Mouse (Mus musculus): Measurements from ENCODE around the gene Prph2.

Prph2 gene

DNA sequence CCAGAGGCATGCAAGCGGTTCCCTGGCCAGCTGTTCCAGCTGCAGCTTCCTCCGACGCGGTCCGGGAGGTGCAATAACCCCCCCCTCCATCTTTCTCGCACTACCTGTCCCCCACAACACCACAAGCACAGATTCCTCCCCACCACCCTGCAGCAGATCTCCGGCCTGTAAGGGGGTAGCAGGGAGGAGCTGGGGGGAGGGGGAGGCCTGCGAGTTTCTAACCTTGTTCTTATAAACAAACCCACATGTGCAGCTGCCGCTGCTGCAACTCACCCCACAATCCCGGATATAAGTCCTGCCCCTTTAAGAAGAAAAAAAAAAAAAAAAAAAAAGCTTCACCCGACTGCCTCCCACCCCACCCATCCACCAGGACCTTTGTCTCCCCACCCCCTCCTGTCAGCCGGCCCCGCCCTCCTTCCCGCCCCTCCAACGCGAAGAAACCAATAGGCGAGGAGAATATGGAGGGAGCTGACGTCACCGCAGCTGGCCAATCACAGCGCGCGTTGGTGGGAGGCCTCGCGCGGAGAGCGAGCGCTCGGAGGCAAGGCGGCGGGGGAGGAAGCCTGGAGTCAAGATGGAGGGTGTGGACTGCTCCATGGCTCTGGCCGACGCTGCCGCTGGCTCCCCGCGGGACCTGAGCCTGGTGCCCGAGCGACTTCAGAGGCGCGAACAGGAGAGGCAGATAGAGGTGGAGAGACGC is 20.0 kb upstream of the Prph2 start, which contains the start of gene Tbcc:
TSS of gene Tbcc (plus strand) at position 569 of the 700 bp plus-strand sequence.
- in situ Hi-C loops (cut with MboI; ENCODE audit: low sequenced_read_pairs) = no loop called here

- in situ Hi-C loops (cut with MboI; ENCODE audit: low sequenced_read_pairs) = no loop called here
Measured at GRCm38 (mm10) chr17:46890843-46891594, 19.2 kb upstream of the Prph2 start.

- in situ Hi-C loops (cut with MboI; ENCODE audit: low sequenced_read_pairs) = no loop called here
Measured at GRCm38 (mm10) chr17:46895426-46895825, 14.8 kb upstream of the Prph2 start.

DNA sequence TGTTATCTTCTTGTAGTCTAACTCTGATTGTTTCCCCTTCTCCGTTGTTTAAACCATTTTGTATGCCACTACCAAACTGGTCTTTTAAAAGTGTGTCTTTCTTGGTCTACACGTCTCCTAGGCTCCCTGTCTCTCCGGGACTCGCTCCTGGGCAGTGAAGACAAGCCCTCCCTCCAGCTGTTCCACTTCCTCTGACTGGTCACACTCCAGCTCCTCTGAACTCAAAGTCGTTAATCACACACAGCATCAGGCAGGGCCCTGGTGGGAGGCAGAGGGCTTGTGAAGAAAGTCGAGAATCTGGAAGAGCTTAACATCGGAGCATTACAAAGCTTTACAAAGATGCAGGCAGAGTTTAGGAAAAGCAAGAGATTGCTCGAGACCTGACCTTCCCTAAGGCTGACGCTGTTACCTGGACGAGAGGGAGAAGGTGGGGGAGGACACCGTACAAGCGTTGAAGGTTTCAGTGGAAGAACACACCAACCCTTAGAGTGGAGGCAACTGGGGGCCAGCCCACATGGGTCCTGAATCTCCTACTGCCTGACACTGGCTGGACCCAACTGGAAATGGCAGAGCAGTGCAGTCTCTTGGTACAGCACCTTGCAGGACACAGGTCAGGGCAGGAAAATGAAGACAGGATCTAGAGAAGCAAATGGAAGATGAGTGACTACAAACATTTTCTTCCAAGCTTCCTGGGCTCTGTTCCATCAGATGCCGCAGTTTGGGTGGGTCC is 12.9 kb upstream of the Prph2 start:
- in situ Hi-C loops (cut with MboI; ENCODE audit: low sequenced_read_pairs) = no loop called here

DNA sequence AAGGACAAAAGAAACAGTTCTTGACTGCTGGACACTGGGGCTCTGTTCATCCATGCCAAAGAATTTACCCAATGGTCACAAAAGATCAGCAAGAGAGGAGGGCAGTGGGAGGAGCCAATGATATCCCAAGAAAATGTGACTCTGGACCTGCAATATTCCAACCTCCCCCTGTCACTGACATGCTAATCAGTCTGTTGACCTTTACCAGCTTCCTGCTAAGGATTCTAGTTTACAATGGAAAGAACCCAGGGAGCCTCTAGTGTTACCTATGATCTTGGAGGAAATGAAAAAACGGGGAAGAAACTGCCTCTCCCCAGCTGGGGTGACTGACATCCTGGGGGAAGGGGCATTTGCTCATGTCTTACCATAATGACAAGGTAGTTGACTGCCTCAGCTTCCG is 9.3 kb upstream of the Prph2 start:
- in situ Hi-C loops (cut with MboI; ENCODE audit: low sequenced_read_pairs) = no loop called here

DNA sequence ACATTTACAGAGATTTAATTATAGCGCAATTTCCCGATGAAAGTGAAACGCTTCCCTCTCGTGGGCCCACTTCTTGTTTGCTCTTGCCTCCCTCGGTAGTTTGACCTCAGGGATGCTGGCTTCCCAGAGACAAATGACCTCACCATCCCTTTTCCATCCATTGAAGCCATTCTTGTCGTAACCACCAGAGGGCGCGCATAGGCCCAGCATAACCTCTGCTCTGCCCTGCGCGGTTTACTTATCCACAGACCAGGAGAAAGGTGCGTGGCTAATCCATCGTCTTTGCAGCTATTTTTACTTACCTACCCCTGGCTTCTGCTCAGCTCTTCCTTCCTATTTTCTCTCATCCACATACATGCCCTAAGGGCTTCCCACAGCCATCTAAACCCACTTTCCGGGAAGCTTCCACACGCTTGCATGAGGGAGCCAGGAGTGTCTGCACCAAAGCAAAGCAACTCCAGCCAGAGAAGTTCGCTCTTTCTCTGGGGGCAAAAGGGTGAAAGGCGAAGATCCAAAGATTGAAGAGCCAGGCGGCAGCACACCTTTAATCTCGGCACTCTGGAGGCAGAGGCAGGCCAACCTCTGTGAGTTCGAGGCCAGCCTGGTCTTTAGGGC is 6.3 kb upstream of the Prph2 start:
- in situ Hi-C loops (cut with MboI; ENCODE audit: low sequenced_read_pairs) = no loop called here

- in situ Hi-C loops (cut with MboI; ENCODE audit: low sequenced_read_pairs) = no loop called here
Measured at GRCm38 (mm10) chr17:46912331-46912730, 2.1 kb downstream of the Prph2 start.

- in situ Hi-C loops (cut with MboI; ENCODE audit: low sequenced_read_pairs) = no loop called here
Measured at GRCm38 (mm10) chr17:46915129-46915528, 4.9 kb downstream of the Prph2 start.

DNA sequence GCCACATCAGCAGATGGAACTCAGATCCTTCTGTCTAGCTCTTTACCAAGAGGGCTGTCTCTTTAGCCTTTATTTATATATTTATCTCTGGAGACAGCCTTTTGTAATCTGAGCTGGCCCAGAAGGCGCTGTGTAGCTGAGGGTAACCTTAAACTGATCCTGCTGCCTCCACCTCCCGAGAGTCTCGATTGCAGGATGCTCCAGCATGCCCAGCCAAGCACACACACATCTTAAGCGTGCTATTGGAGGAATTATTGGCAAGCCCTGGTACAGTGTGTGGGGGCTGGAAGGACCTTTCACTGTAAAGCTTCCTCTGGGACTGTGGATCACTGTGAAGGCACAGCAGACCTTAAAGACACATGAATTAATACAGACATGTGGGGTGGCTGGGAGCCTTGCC is 8.7 kb downstream of the Prph2 start:
- in situ Hi-C loops (cut with MboI; ENCODE audit: low sequenced_read_pairs) = no loop called here

DNA sequence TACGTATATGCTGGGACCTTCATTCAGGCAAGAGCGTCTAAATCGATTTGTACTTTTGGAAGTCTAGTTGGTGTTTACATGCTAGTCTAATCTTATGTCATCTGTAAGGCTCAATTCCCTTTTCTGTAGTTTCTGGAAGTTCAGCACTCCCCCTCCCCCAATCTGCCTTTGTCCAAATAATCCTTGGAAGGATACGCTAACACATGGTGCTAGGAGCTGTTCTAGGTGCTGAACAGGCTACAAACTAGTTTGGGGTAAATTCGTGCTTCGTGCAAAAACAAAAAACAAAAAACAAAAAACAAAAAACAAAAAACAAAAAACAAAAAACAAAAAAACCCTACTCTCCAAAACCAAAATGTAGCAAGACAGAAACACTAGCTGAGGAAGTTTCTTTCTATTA is 10.6 kb downstream of the Prph2 start:
- in situ Hi-C loops (cut with MboI; ENCODE audit: low sequenced_read_pairs) = no loop called here

DNA sequence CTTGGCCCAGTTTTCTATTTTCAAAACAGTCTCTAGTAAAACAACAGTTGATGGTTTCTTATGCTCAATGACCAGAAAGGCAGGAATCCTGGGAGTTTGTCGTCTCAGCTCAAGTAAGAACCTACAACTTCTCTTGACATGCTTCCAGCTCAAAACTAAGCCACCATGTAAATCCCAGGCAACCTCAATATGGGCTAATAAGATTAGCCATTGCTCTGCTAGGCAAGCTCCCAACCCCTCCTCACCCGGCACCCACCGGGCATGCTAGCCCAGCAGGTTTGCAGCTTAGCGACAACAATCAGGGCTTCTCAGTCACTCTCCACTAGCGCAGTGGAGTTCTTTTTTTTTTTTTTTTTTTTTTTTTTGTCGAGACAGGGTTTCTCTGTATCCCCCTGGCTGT is 15.9 kb downstream of the Prph2 start:
- in situ Hi-C loops (cut with MboI; ENCODE audit: low sequenced_read_pairs) = no loop called here

DNA sequence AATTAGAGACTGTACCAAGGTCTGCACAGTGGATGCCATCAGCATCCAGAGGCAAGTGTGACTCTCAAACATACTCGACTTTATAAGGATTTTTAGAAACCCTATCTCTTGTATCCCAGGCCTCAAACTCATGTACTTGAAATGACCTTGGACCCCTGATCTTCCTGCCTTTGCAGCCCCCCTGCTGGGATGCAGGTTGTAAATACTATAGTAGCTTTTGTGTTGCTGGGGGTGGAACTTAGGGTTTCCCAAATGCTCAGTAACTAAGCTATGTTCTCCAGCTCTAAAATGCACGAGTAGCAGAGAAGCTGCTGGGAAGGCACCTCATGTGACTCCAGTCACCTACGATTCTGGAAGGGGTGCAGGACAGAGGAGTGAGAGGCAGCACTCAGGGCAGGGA is 16.7 kb downstream of the Prph2 start:
- in situ Hi-C loops (cut with MboI; ENCODE audit: low sequenced_read_pairs) = no loop called here

DNA sequence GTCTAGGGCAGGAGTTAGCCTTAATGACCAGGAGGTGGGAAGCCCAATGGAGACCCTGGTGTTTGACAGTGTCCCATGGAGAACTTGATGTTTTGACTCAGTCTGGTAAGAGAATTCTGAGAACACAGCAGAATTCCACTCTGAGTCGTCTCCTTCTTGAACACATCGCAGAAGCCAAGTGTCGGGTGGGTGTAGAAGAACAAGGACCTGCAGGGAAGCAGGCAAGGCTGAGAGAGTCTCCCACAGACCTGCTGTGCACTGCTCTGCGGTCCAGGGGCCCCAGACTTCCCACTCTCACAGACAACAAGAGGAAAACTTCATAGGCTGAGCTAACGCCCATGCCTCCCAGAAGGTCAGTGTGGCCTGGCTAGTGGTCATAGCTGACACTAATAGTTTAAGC is 17.5 kb downstream of the Prph2 start:
- in situ Hi-C loops (cut with MboI; ENCODE audit: low sequenced_read_pairs) = no loop called here

DNA sequence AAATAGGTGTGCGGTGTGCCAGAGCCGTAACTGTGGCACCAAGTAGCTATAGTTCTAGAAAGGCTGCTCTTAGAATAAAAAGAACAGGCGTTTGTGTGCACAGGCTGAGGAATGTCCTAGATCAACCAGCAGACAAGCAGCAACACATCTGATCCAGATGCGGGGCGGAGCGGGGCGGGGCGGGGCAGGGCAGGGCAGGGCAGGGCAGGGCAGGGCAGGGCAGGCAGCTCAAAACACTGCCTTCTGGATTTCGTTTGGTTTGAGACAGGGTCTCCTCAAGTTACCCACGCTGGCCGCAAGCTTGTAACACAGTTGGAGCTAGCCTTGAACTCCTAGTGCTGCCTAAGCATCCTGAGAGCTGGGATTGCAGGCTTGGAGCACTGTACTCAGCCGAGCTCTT is 19.0 kb downstream of the Prph2 start:
- in situ Hi-C loops (cut with MboI; ENCODE audit: low sequenced_read_pairs) = no loop called here

- in situ Hi-C loops (cut with MboI; ENCODE audit: low sequenced_read_pairs) = no loop called here
Measured at GRCm38 (mm10) chr17:46929897-46930296, 19.6 kb downstream of the Prph2 start.

- in situ Hi-C loops (cut with MboI; ENCODE audit: low sequenced_read_pairs) = no loop called here
Measured at GRCm38 (mm10) chr17:46932961-46933360, 22.7 kb downstream of the Prph2 start.

GRCm38 (mm10) chr17:46933557-46934348 is 23.5 kb downstream of the Prph2 start:
- in situ Hi-C loops (cut with MboI; ENCODE audit: low sequenced_read_pairs) = no loop called here

GRCm38 (mm10) chr17:46940461-46940860 is 30.2 kb downstream of the Prph2 start:
- in situ Hi-C loops (cut with MboI; ENCODE audit: low sequenced_read_pairs) = no loop called here

DNA sequence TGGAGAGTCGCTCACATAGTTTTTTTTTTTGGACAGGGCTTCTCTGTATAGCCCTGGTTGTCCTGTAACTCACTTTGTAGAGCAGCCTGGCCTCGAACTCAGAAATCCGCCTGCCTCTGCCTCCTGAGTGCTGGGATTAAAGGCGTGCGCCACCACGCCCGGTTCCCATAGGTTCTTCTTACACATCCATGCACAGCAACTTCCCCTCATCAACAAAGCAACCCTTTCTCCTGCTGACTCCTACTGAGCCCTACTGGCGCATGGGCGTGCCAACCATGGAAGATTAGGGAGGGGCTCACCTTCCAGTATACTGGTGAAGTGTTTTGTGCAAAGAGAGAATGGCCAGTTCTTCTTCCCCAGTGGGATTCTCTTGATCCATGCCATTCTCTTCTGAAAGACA is 32.2 kb downstream of the Prph2 start:
- in situ Hi-C loops (cut with MboI; ENCODE audit: low sequenced_read_pairs) = no loop called here

GRCm38 (mm10) chr17:46946276-46946675 is 36.0 kb downstream of the Prph2 start:
- in situ Hi-C loops (cut with MboI; ENCODE audit: low sequenced_read_pairs) = no loop called here
